ENCODE assay signal across 26 mouse cellular contexts in genomic region chr11:99091666-99092065, GRCm38 (mm10). TPM values are rescaled to one million over a fixed set of nuclear protein-coding genes. Genes with fewer than 3 reads are reported as not detected.
"Had no signal": no experiment of that assay in that cellular context is flagged by ENCODE, and none has a peak within 500 bp of the region (broad histone marks: within the 10 kb centered on the region; RNA-seq: fewer than 3 reads in every experiment).

No protein-coding gene starts in this region.

- H3K36me3 ChIP-seq: heart, embryonic 10.5 days; heart, embryonic 12.5 days; hindbrain, embryonic 10.5 days; hindbrain, embryonic 12.5 days; limb, embryonic 13.5 days; limb, embryonic 15.5 days; liver, embryonic 12.5 days had no signal

- H3K9ac ChIP-seq: heart, embryonic 12.5 days; hindbrain, embryonic 12.5 days; hindbrain, embryonic 14.5 days; limb, embryonic 13.5 days; limb, embryonic 15.5 days; liver, embryonic 12.5 days; liver, embryonic 14.5 days had no signal

- H3K4me1 ChIP-seq: hindbrain, embryonic 12.5 days; liver, embryonic 12.5 days had no signal

- H3K4me3 ChIP-seq: heart, embryonic 10.5 days; heart, embryonic 12.5 days; hindbrain, embryonic 10.5 days; hindbrain, embryonic 12.5 days; layer of hippocampus, adult 2 months; left cerebral cortex, adult 2 months; limb, embryonic 13.5 days; limb, embryonic 15.5 days; liver, embryonic 12.5 days had no signal

- H3K27me3 ChIP-seq: heart, embryonic 12.5 days; hindbrain, embryonic 12.5 days; limb, embryonic 13.5 days; limb, embryonic 15.5 days had no signal

- H3K27ac ChIP-seq: heart, embryonic 10.5 days; hindbrain, embryonic 10.5 days; hindbrain, embryonic 12.5 days; hindbrain, embryonic 14.5 days; layer of hippocampus, adult 2 months; left cerebral cortex, adult 2 months; limb, embryonic 13.5 days; limb, embryonic 15.5 days; liver, embryonic 12.5 days; liver, embryonic 14.5 days had no signal

- H3K4me2 ChIP-seq: heart, embryonic 12.5 days; hindbrain, embryonic 12.5 days; hindbrain, embryonic 14.5 days; limb, embryonic 13.5 days; limb, embryonic 15.5 days; liver, embryonic 12.5 days had no signal

- H3K9me3 ChIP-seq: heart, embryonic 10.5 days; heart, embryonic 12.5 days; hindbrain, embryonic 10.5 days; hindbrain, embryonic 12.5 days; limb, embryonic 15.5 days; liver, embryonic 12.5 days had no signal

- DNase-seq: gastrocnemius, postnatal 14 days; heart, adult 18-20 months; heart, postnatal 10 days; heart, postnatal 4 days; kidney, adult 11 months; kidney, adult 2 months; kidney, adult 9 months; kidney, postnatal 10 days; kidney, postnatal 25 days; kidney, postnatal 4 days; left cerebral cortex, postnatal 4 days had no signal

- ATAC-seq: hindbrain, embryonic 16.5 days; intestine, embryonic 16.5 days; liver, embryonic 12.5 days had no signal

RNA-seq across cellular contexts. Expression of gene Tns4, which starts 2.6 kb away (rescaled TPM):
- total RNA-seq: gastrocnemius, adult 8-10 months; layer of hippocampus, adult 2 months; layer of hippocampus, postnatal 25 days; left cerebral cortex, postnatal 4 days had no signal
